Mouse (Mus musculus) regulatory T cell (primary cell): Measurements from ENCODE around the gene Dpp4.

ENCODE experiments used
- in situ Hi-C: fragments of 300-600 bp; cut with MboI, MseI; formaldehyde crosslinking; loops from one replicate; pipeline ENCODE4 v1.15.1; 2025; ENCODE audit warnings: high pct_unique_total_duplicates

Gene Dpp4

GRCm38 (mm10) chr2:62316930-62317329 is 95.1 kb downstream of the Dpp4 start:
- in situ Hi-C loops: loop anchor here (10.0 kb wide), 1 partner anchor 718 kb away; no protein-coding TSS in a partner anchor

GRCm38 (mm10) chr2:62307477-62307876 is 104.6 kb downstream of the Dpp4 start:
- in situ Hi-C loops: no loop called here

- in situ Hi-C loops: no loop called here
These were observed 105.1 kb downstream of the Dpp4 start for GRCm38 (mm10) chr2:62306978-62307377.

GRCm38 (mm10) chr2:62301716-62302115 is 110.3 kb downstream of the Dpp4 start:
- in situ Hi-C loops: no loop called here

- in situ Hi-C loops: no loop called here
These were observed 118.2 kb downstream of the Dpp4 start for GRCm38 (mm10) chr2:62293846-62294245.

- in situ Hi-C loops: no loop called here
These were observed 124.5 kb downstream of the Dpp4 start for GRCm38 (mm10) chr2:62287532-62287931.

- in situ Hi-C loops: no loop called here
These were observed 126.2 kb downstream of the Dpp4 start for GRCm38 (mm10) chr2:62285847-62286246.

- in situ Hi-C loops: no loop called here
These were observed 127.0 kb downstream of the Dpp4 start for GRCm38 (mm10) chr2:62285026-62285425.
